Mouse (Mus musculus) megakaryocyte, embryonic 14.5 days (primary cell): ENCODE data around the gene Stpg2.

Source experiments
- FLI1 ChIP-seq: IDR thresholded peaks from 2 replicates; pipeline ENCODE4 v1.6.1; 2012; ENCODE audit warnings: low read length, inconsistent platforms, mixed read lengths
- GATA1 ChIP-seq: IDR thresholded peaks from 3 replicates; pipeline ENCODE4 v1.6.1; 2012; ENCODE audit warnings: mixed read lengths, low read length, inconsistent platforms, borderline replicate concordance

DNA sequence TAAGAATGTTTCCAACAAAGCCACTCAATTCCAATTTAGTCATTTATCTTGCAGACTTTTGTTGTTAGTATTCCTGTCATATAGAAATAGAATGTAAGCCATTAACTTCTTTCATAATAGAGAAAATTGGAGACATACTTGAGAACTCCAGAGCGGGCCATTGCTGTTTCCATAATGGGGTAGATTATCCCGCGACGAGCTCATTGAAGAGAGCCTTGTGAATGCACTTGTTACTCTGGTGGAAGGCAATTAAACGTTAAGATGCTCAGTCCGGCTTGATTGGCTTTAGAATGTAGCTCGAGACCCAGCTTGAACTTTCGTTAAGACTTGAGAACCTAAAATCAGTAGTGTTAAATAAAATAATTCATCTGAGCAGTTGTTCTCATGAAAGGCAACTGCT is 432.4 kb downstream of the Stpg2 start:
- TF ChIP-seq FLI1 (no peak), GATA1 (no peak)
